Mouse (Mus musculus) G1E (cell line): ENCODE data around the gene Vps13d.

ENCODE experiments used
- CTCF ChIP-seq: IDR thresholded peaks from 2 replicates; pipeline ENCODE4 v1.5.1; 2012; ENCODE audit warnings: low read depth, low read length, inconsistent platforms, mixed read lengths
- GATA2 ChIP-seq: IDR thresholded peaks from 2 replicates; pipeline ENCODE4 v1.6.1; 2012; ENCODE audit warnings: low read depth, low read length, inconsistent platforms, borderline replicate concordance
- TAL1 ChIP-seq: conservative IDR thresholded peaks from 2 replicates; pipeline ENCODE4 v1.6.1; 2012; ENCODE audit warnings: low read depth, low read length, inconsistent platforms, mixed read lengths

- TF ChIP-seq CTCF (no peak), TAL1 (peak; percentile 49), GATA2 (no peak)
Measured at GRCm38 (mm10) chr4:145035450-145035849, 159.4 kb downstream of the Vps13d start.
